Mouse (Mus musculus) macrophage (primary cell): ENCODE data around the gene Phka2. TPM values are rescaled to one million over a fixed set of nuclear protein-coding genes. Genes with fewer than 3 reads are reported as not detected.

Source experiments
- H3K27ac ChIP-seq: fragments of 350-480 bp; formaldehyde crosslinking; 2 replicates; pipeline ENCODE4 v1.9.0; 2021
- H3K36me3 ChIP-seq: fragments of 350-480 bp; formaldehyde crosslinking; 2 replicates; pipeline ENCODE4 v1.9.0; 2021; ENCODE audit errors: inconsistent target
- H3K4me3 ChIP-seq: fragments of 350-480 bp; formaldehyde crosslinking; 2 replicates; pipeline ENCODE4 v1.9.0; 2021; ENCODE audit errors: inconsistent target
- H3K79me2 ChIP-seq: fragments of 350-480 bp; formaldehyde crosslinking; 2 replicates; pipeline ENCODE4 v1.9.0; 2021; ENCODE audit errors: inconsistent target
- WGBS: methylation state at CpG from one replicate; pipeline ENCODE4 v1.1.7; 2026; ENCODE audit warnings: inconsistent platforms; ENCODE audit not compliant: missing documents; 5-methylcytosine and 5-hydroxymethylcytosine counted together
- polyA plus RNA-seq: library from polyadenylated mRNA; stranded (reverse); fragments of 250-400 nt; gene quantifications from 3 replicates; pipeline ENCODE4 v1.2.4, GENCODE M21; 2018; ENCODE audit warnings: inconsistent platforms

The Phka2 gene
- polyA plus RNA-seq, 1 experiment from 2014 or later, result 34.3 TPM

- Histone ChIP-seq H3K79me2 (no peaks in the 10 kb centered on the region), H3K27ac (no peak overlapping the region), H3K4me3 (no peak overlapping the region), H3K36me3 (no peaks in the 10 kb centered on the region)
- WGBS, result 81% methylated on average over 3 of the region's 4 CpGs
Observed at GRCm38 (mm10) chrX:160610882-160611644, 109.1 kb downstream of the Phka2 start.

Other genes starting within 250 kb of the Phka2 start
- gene Adgrg2, start 111.5 kb upstream of the Phka2 start, polyA plus RNA-seq, result not detected in 3 replicates
- gene Ppef1, start 233.6 kb downstream of the Phka2 start, polyA plus RNA-seq, result not detected in 3 replicates